Mouse (Mus musculus) forebrain, embryonic 13.5 days (tissue): ENCODE data around the gene Cdon. TPM values are rescaled to one million over a fixed set of nuclear protein-coding genes. Genes with fewer than 3 reads are reported as not detected.
"Not testable (repeated sequence)": the region's sequence is repeated elsewhere in the genome, so short reads cannot be mapped to it uniquely, and the experiment has no call there.

Source experiments
- ATAC-seq: fragments of 200-750 bp; cut with Nextera tagmentation; 2 replicates; pipeline ENCODE4 v1.8.0; 2017
- H3K27ac ChIP-seq: fragments of 300-500 bp; sonication (generic); 2 replicates; pipeline ENCODE4 v1.5.1; 2015; ENCODE audit warnings: inconsistent platforms, mild to moderate bottlenecking, moderate library complexity
- H3K27me3 ChIP-seq: fragments of 300-500 bp; sonication (generic); 2 replicates; pipeline ENCODE4 v1.6.1; 2015; ENCODE audit warnings: mild to moderate bottlenecking, inconsistent platforms
- H3K36me3 ChIP-seq: fragments of 300-500 bp; sonication (generic); 2 replicates; pipeline ENCODE4 v1.6.1; 2015; ENCODE audit warnings: mild to moderate bottlenecking, inconsistent platforms; ENCODE audit not compliant: poor library complexity, severe bottlenecking
- H3K4me1 ChIP-seq: fragments of 300-500 bp; sonication (generic); 2 replicates; pipeline ENCODE4 v1.6.1; 2015; ENCODE audit warnings: inconsistent platforms
- H3K4me2 ChIP-seq: fragments of 300-500 bp; sonication (generic); 2 replicates; pipeline ENCODE4 v1.6.1; 2015; ENCODE audit warnings: inconsistent platforms, mild to moderate bottlenecking, moderate library complexity
- H3K4me3 ChIP-seq: fragments of 300-500 bp; sonication (generic); 2 replicates; pipeline ENCODE4 v1.5.1; 2015; ENCODE audit warnings: mild to moderate bottlenecking, inconsistent platforms
- H3K9ac ChIP-seq: fragments of 300-500 bp; sonication (generic); 2 replicates; pipeline ENCODE4 v1.6.1; 2015; ENCODE audit warnings: mild to moderate bottlenecking, inconsistent platforms
- H3K9me3 ChIP-seq: fragments of 300-500 bp; sonication (generic); replicated peaks from 2 replicates; pipeline ENCODE4 v1.6.1; 2016; ENCODE audit warnings: inconsistent platforms
- WGBS: fragments of 180-500 bp; shearing (Covaris S2); methylation state at CpG from one replicate; pipeline ENCODE4 v1.1.7; 2015; 5-methylcytosine and 5-hydroxymethylcytosine counted together
- polyA plus RNA-seq: library from polyadenylated mRNA; unstranded; fragments of >200 nt; fragmentation: Nextera tagmentation; extraction: Ambion mirVana; gene quantifications from 2 replicates; pipeline ENCODE4 v1.2.1, GENCODE M21; 2015

Cdon gene
- polyA plus RNA-seq, 1 experiment from 2014 or later = 22.1 TPM

DNA sequence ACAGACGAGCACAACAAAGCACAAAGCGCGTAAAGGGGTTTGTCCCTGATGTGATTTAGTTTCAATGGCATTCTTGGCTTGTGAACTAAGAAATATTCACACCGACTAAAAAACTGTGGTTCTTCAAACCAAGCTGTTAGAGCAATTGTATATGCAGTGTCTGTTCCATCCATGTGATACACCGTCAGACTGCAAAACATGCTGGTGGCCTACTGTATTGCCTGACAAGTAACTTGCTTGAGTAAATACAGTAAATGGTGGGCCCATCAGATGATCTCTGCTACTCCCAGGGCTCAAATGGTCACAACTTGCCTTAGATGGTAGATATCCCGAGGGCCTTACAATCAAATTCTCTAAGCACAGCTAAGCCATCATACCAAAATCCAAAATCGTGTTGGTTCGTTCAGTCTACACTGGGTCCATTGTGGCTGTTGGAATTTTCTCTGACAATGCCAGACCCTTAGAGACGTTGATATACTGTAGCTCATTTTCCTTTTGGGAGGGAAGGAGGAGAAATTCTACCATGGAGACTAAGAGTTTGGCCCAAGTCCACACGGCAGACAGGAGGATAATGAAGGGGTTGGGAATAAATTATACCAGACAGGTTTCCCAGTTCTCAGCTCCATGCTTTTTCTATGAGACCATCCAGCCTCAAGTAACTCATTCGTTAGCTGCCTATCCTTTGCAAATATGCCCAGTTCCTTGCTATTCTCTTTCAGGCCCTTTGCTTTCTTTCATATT is 9.5 kb upstream of the Cdon start:
- no peaks in the 10 kb centered on the region for H3K9me3 ChIP-seq
- 46% methylated on average over 11 of the region's 11 CpGs for WGBS
- H3K4me2 ChIP-seq = peak overlapping the region; percentile 23; the same call in 1 of the 2 replicates
- peak overlapping the region; percentile 83 for H3K27ac ChIP-seq
- peak; percentile 84 for ATAC-seq
- H3K4me3 ChIP-seq = no peak overlapping the region
- no peak overlapping the region for H3K9ac ChIP-seq
- peaks cover 66% of the 10 kb centered on the region for H3K4me1 ChIP-seq
- 0 out of 2 replicates have a peak, but pooled peaks cover 2% of the 10 kb centered on the region for H3K27me3 ChIP-seq
- no peaks in the 10 kb centered on the region for H3K36me3 ChIP-seq

GRCm38 (mm10) chr9:35411975-35412374 is 9.0 kb upstream of the Cdon start:
- Histone ChIP-seq H3K27ac (peak overlapping the region; percentile 83), H3K4me2 (peak overlapping the region; percentile 23; the same call in 1 of the 2 replicates), H3K27me3 (0 out of 2 replicates have a peak, but pooled peaks cover 2% of the 10 kb centered on the region), H3K9me3 (no peaks in the 10 kb centered on the region), H3K36me3 (no peaks in the 10 kb centered on the region), H3K4me1 (peaks cover 64% of the 10 kb centered on the region), H3K4me3 (no peak overlapping the region), H3K9ac (no peak overlapping the region)
- WGBS = 23% methylated on average over 7 of the region's 7 CpGs
- peak; percentile 65; the same call in 1 of the 2 replicates for ATAC-seq

- H3K27me3 ChIP-seq = 0 out of 2 replicates have a peak, but pooled peaks cover 3% of the 10 kb centered on the region
- peak; percentile 67 for ATAC-seq
- H3K9ac ChIP-seq = peak overlapping the region; percentile 99
- under 1% methylated on average over 35 of the region's 35 CpGs for WGBS
- peaks cover 37% of the 10 kb centered on the region for H3K4me1 ChIP-seq
- peak overlapping the region; percentile 67 for H3K4me2 ChIP-seq
- H3K9me3 ChIP-seq = no peaks in the 10 kb centered on the region
- H3K36me3 ChIP-seq = no peaks in the 10 kb centered on the region
- peak overlapping the region; percentile 96 for H3K4me3 ChIP-seq
- peak overlapping the region; percentile 97 for H3K27ac ChIP-seq
Measured at GRCm38 (mm10) chr9:35421730-35422235, 855 bp downstream of the Cdon start.

DNA sequence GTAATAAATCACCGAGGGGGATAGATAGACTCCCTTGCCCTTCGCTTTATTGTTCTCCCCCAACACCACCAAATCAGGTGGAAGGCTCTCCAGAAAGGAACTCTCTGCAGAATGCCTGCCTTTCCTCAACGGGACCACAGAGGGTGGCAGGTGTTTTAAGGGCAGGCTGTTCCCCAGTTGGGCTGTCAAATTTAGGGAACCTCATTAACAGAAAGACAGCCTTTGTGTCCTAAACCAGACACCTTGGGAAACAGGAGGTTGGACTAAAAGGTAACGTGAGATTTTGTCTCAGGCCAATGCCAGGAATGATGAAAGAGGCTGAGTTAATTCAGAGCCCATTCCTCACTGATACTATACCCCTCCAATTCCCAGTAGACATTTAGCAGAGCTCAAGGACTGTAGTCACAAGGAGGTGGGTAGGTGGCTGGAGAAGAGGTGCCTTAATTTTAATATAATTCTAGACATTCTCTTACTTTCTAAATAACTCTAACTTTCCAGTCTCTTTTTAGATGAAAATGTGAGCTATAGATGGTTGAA is 1.5 kb downstream of the Cdon start:
- 4% methylated on average over 4 of the region's 4 CpGs for WGBS
- H3K36me3 ChIP-seq = no peaks in the 10 kb centered on the region
- H3K4me3 ChIP-seq = peak overlapping the region; percentile 96
- H3K27me3 ChIP-seq = 0 out of 2 replicates have a peak, but pooled peaks cover 3% of the 10 kb centered on the region
- H3K4me2 ChIP-seq = peak overlapping the region; percentile 67
- peak overlapping the region; percentile 97 for H3K27ac ChIP-seq
- no peak for ATAC-seq
- no peaks in the 10 kb centered on the region for H3K9me3 ChIP-seq
- H3K9ac ChIP-seq = peak overlapping the region; percentile 99
- peaks cover 42% of the 10 kb centered on the region for H3K4me1 ChIP-seq

- Histone ChIP-seq H3K9ac (peak overlapping the region; percentile 99), H3K4me1 (peaks cover 50% of the 10 kb centered on the region), H3K9me3 (no peaks in the 10 kb centered on the region), H3K36me3 (no peaks in the 10 kb centered on the region), H3K27ac (peak overlapping the region; percentile 97), H3K27me3 (0 out of 2 replicates have a peak, but pooled peaks cover 3% of the 10 kb centered on the region), H3K4me2 (peak overlapping the region; percentile 67), H3K4me3 (peak overlapping the region; percentile 96)
- ATAC-seq = no peak
- 5% methylated on average over 4 of the region's 4 CpGs for WGBS
Measured at GRCm38 (mm10) chr9:35423265-35423664, 2.3 kb downstream of the Cdon start.

- ATAC-seq = peak; percentile 75
- 4% methylated on average over 8 of the region's 8 CpGs for WGBS
Measured at GRCm38 (mm10) chr9:35424671-35425070, 3.7 kb downstream of the Cdon start.

DNA sequence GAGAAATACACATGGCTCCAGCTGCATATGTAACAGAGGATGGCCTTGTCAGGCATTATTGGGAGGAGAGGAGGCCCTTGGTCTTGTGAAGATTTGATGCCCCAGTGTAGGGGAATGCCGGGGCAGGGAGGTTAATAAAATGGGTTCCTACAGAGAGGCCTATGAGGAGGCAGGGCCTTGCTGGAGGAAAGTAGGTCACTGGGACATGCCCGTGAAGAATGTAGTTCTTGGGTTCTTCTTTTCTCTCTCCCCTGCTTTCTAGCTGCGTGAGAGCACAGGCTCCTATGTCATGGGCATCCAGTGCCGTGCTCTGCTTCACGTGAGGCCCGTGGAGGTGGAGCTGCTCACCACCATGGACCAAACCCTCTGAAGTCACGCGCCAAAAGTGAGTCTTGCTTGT is 9.5 kb downstream of the Cdon start:
- peaks cover 86% of the 10 kb centered on the region for H3K4me1 ChIP-seq
- peak overlapping the region; percentile 43 for H3K4me2 ChIP-seq
- no peak overlapping the region; the same call in 1 of the 2 replicates for H3K4me3 ChIP-seq
- H3K27me3 ChIP-seq = 0 out of 2 replicates have a peak, but pooled peaks cover 3% of the 10 kb centered on the region
- H3K36me3 ChIP-seq = no peaks in the 10 kb centered on the region
- no peak for ATAC-seq
- 69% methylated on average over 8 of the region's 8 CpGs for WGBS
- H3K9me3 ChIP-seq = no peaks in the 10 kb centered on the region
- H3K27ac ChIP-seq = peak overlapping the region; percentile 41
- H3K9ac ChIP-seq = peak overlapping the region; percentile 3; the same call in 1 of the 2 replicates

More at GRCm38 (mm10) chr9:35424671-35425070, 3.7 kb downstream of the Cdon start:
- Histone ChIP-seq H3K4me1 (peaks cover 62% of the 10 kb centered on the region), H3K27me3 (0 out of 2 replicates have a peak, but pooled peaks cover 3% of the 10 kb centered on the region), H3K4me2 (peak overlapping the region; percentile 59), H3K27ac (peak overlapping the region; percentile 82), H3K4me3 (peak overlapping the region; percentile 40), H3K36me3 (no peaks in the 10 kb centered on the region), H3K9me3 (no peaks in the 10 kb centered on the region), H3K9ac (peak overlapping the region; percentile 70)

GRCm38 (mm10) chr9:35431396-35431795 is 10.5 kb downstream of the Cdon start:
- H3K4me2 ChIP-seq = peak overlapping the region; percentile 24
- peak; percentile 39 for ATAC-seq
- 64% methylated on average over 6 of the region's 6 CpGs for WGBS
- H3K4me1 ChIP-seq = peaks cover 85% of the 10 kb centered on the region
- peak overlapping the region; percentile 49 for H3K27ac ChIP-seq
- no peak overlapping the region for H3K4me3 ChIP-seq
- H3K9me3 ChIP-seq = no peaks in the 10 kb centered on the region
- H3K27me3 ChIP-seq = 0 out of 2 replicates have a peak, but pooled peaks cover 2% of the 10 kb centered on the region
- no peak overlapping the region for H3K9ac ChIP-seq
- no peaks in the 10 kb centered on the region for H3K36me3 ChIP-seq

- H3K4me3 ChIP-seq, H3K27me3 ChIP-seq, H3K9ac ChIP-seq, H3K9me3 ChIP-seq, ATAC-seq, H3K36me3 ChIP-seq: not testable (repeated sequence)
- WGBS = 57% methylated on average over 3 of the region's 3 CpGs
- H3K27ac ChIP-seq = peak overlapping the region; percentile 44; the same call in 1 of the 2 replicates
- peaks cover 82% of the 10 kb centered on the region for H3K4me1 ChIP-seq
- H3K4me2 ChIP-seq = peak overlapping the region; percentile 18; the same call in 1 of the 2 replicates
Measured at GRCm38 (mm10) chr9:35432717-35433297, 11.9 kb downstream of the Cdon start.

GRCm38 (mm10) chr9:35434340-35434739 is 13.4 kb downstream of the Cdon start:
- no peak overlapping the region; the same call in 1 of the 2 replicates for H3K27ac ChIP-seq

GRCm38 (mm10) chr9:35435565-35435964 is 14.6 kb downstream of the Cdon start:
- peak overlapping the region; percentile 32 for H3K4me2 ChIP-seq
- no peaks in the 10 kb centered on the region for H3K9me3 ChIP-seq
- no peak overlapping the region for H3K9ac ChIP-seq
- no peaks in the 10 kb centered on the region for H3K36me3 ChIP-seq
- no peak for ATAC-seq
- no peak overlapping the region for H3K27ac ChIP-seq
- no peaks in the 10 kb centered on the region for H3K27me3 ChIP-seq
- H3K4me1 ChIP-seq = peaks cover 79% of the 10 kb centered on the region
- 41% methylated on average over 9 of the region's 9 CpGs for WGBS
- H3K4me3 ChIP-seq = 0 out of 2 replicates have a peak overlapping the region, but pooled peaks have one; percentile 2

More at GRCm38 (mm10) chr9:35434340-35434739, 13.4 kb downstream of the Cdon start:
- 11% methylated on average over 3 of the region's 3 CpGs for WGBS
- H3K9me3 ChIP-seq = no peaks in the 10 kb centered on the region
- no peaks in the 10 kb centered on the region for H3K36me3 ChIP-seq
- no peak for ATAC-seq
- 0 out of 2 replicates have a peak overlapping the region, but pooled peaks have one; percentile 5 for H3K9ac ChIP-seq
- peak overlapping the region; percentile 4 for H3K4me2 ChIP-seq
- no peaks in the 10 kb centered on the region for H3K27me3 ChIP-seq
- peaks cover 83% of the 10 kb centered on the region for H3K4me1 ChIP-seq
- H3K4me3 ChIP-seq = no peak overlapping the region
